Mouse (Mus musculus) cerebellum, adult 2 months (tissue): ENCODE data around the gene Ltbp1.

Experiments
- CTCF ChIP-seq: fragments of 200-500 bp; IDR thresholded peaks from 2 replicates; pipeline ENCODE4 v1.5.1; 2011; ENCODE audit warnings: low read depth, mild to moderate bottlenecking, control low read depth, low read length, moderate library complexity, borderline replicate concordance; ENCODE audit not compliant: insufficient read depth
- POLR2A ChIP-seq: fragments of 200-500 bp; IDR thresholded peaks from 2 replicates; pipeline ENCODE4 v1.6.1; 2011; ENCODE audit warnings: low read length, control low read depth, borderline replicate concordance; ENCODE audit not compliant: insufficient read depth

- no peak for TF ChIP-seq CTCF
- TF ChIP-seq POLR2A = no peak
Observed at GRCm38 (mm10) chr17:75067314-75067713, 61.9 kb downstream of the Ltbp1 start.
